Comparison of ENCODE assay signal across 21 mouse cellular contexts in the genomic region with DNA sequence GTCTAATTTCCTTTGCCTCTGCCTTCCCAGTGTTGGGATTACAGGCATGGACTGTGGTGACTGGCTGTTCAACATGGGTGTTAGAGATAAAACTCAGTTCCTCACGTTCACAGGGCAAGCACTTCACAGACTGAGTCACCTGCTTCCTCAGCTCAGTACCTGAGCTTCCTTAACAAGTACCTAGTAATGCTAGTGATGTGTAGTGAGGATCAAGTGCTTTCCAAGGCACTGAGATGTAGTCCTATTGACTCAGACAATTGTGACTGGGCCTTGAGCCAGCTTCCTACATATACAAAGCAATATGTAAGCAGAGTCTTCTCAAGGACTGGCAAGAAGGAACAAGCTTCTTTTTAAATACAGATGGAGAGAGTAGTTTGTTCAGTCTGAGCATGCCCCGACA.
A peak's percentile ranks its signal among the peaks of the same experiment; 100 is the strongest.
DNase-seq lines count a peak whose midpoint lies in the region; ATAC-seq and TF ChIP-seq lines count a peak whose summit lies in the region.
"Had no signal": no experiment of that assay in that cellular context is flagged by ENCODE, and none has a peak within 500 bp of the region (broad histone marks: within the 10 kb centered on the region; RNA-seq: fewer than 3 reads in every experiment).

No protein-coding gene starts in this region.

- ATAC-seq in inflammation-experienced regulatory T-cells, adult 6 months = no peak
- ATAC-seq: forebrain, embryonic 15.5 days; midbrain, embryonic 15.5 days had no signal

- no peak for DNase-seq in layer of hippocampus, adult 2 months (ENCODE audit: low spot score in 2 of 2)
- no peak for DNase-seq in layer of hippocampus, adult 11-12 months (ENCODE audit: low spot score)
- DNase-seq in urinary bladder, postnatal 14 days (ENCODE audit: low spot score) = peak; percentile 29
- no peak for DNase-seq in urinary bladder, postnatal 4 days (ENCODE audit: low spot score in 2 of 2)
- peak; percentile 42 for DNase-seq in lung, postnatal 36 days
- no peak for DNase-seq in embryo, embryonic 9.5 days (ENCODE audit: extremely low spot score)
- DNase-seq: adrenal gland, adult 8-10 months; cerebellum, adult 9-10 months; gastrocnemius, postnatal 25 days; liver, embryonic 13.5 days; spleen, adult 18-20 months; thymus, postnatal 36 days had no signal

- H3K4me3 ChIP-seq in layer of hippocampus, adult 2 months = no peak overlapping the region
- H3K4me3 ChIP-seq: erythroblast, embryonic 14.5 days; forebrain, embryonic 15.5 days; heart, embryonic 12.5 days; hindbrain, embryonic 10.5 days; limb, embryonic 10.5 days; liver, embryonic 13.5 days; midbrain, embryonic 15.5 days; neural tube, embryonic 13.5 days; stomach, embryonic 15.5 days had no signal

- TF ChIP-seq CTCF in layer of hippocampus, adult 2 months (conservative IDR thresholded peaks at IDR 0.05) = no peak

- H3K27ac ChIP-seq in layer of hippocampus, adult 2 months = peak overlapping the region; percentile 76; the same call in 1 of the 2 replicates
- H3K27ac ChIP-seq: forebrain, embryonic 15.5 days; hindbrain, embryonic 10.5 days; limb, embryonic 10.5 days; liver, embryonic 13.5 days; midbrain, embryonic 15.5 days; neural tube, embryonic 13.5 days; stomach, embryonic 15.5 days had no signal

Comparison
In these comparisons a context has a peak if more than half of its experiments do, and no peak if none do; other contexts are left out.
1. DNase-seq: peak in urinary bladder, postnatal 14 days (single experiment) and lung, postnatal 36 days (single experiment); none in layer of hippocampus, adult 2 months (0 of 2), layer of hippocampus, adult 11-12 months (single experiment), urinary bladder, postnatal 4 days (0 of 2) and embryo, embryonic 9.5 days (single experiment).